Mouse (Mus musculus): ENCODE measurements around the gene Gtf3c3. TPM values are rescaled to one million over a fixed set of nuclear protein-coding genes. Genes with fewer than 3 reads are reported as not detected.
A peak's percentile ranks its signal among the peaks of the same experiment; 100 is the strongest.

Gtf3c3 gene
- polyA plus RNA-seq (2015; fragmentation: Nextera tagmentation; extraction: Ambion mirVana) = 23.8 and 24.3 TPM in 2 replicates

GRCm38 (mm10) chr1:54438340-54439079 lies at the start of gene Gtf3c3:
Gene Gtf3c3 (minus strand): TSS chr1:54438971.
- H3K27ac ChIP-seq (replicated peaks) = no peak within 1 kb of the TSS; the same call in 1 of the 2 replicates

GRCm38 (mm10) chr1:54484744-54485420 lies 46.1 kb upstream of the Gtf3c3 start:
- Histone ChIP-seq H3K4me1 (no peaks in the 10 kb centered on the region), H3K4me2 (replicated peaks) (no peak overlapping the region), H3K9me3 (no peaks in the 10 kb centered on the region), H3K9ac (replicated peaks) (no peak overlapping the region), H3K4me3 (no peak overlapping the region), H3K36me3 (peaks cover 62% of the 10 kb centered on the region), H3K27ac (replicated peaks) (no peak overlapping the region), H3K27me3 (no peaks in the 10 kb centered on the region)
- ATAC-seq (replicated peaks) = peak; percentile 58
- 71% methylated on average over 3 of the region's 3 CpGs for whole genome bisulfite sequencing

More at GRCm38 (mm10) chr1:54438340-54439079, at the start of gene Gtf3c3:
- Histone ChIP-seq H3K9ac (replicated peaks) (peak within 1 kb of the TSS; percentile 89), H3K4me2 (replicated peaks) (peak within 1 kb of the TSS; percentile 73), H3K36me3 (peaks cover 2% of the 10 kb centered on the region), H3K4me1 (peaks cover 24% of the 10 kb centered on the region), H3K4me3 (peak within 1 kb of the TSS; percentile 85), H3K9me3 (no peaks in the 10 kb centered on the region), H3K27me3 (no peaks in the 10 kb centered on the region)
- WGBS = 3% methylated on average over 39 of the region's 39 CpGs
- peak; percentile 99 for ATAC-seq (replicated peaks)

GRCm38 (mm10) chr1:54480491-54480890 lies 41.7 kb upstream of the Gtf3c3 start:
- H3K27ac ChIP-seq (replicated peaks) = no peak overlapping the region
- H3K4me1 ChIP-seq = no peaks in the 10 kb centered on the region
- H3K4me2 ChIP-seq (replicated peaks) = no peak overlapping the region
- H3K4me3 ChIP-seq = no peak overlapping the region
- no peak for ATAC-seq (replicated peaks)
- no peaks in the 10 kb centered on the region for H3K27me3 ChIP-seq
- H3K9ac ChIP-seq (replicated peaks) = no peak overlapping the region
- peaks cover 49% of the 10 kb centered on the region for H3K36me3 ChIP-seq
- WGBS = 96% methylated on average over 12 of the region's 12 CpGs
- no peaks in the 10 kb centered on the region for H3K9me3 ChIP-seq

DNA sequence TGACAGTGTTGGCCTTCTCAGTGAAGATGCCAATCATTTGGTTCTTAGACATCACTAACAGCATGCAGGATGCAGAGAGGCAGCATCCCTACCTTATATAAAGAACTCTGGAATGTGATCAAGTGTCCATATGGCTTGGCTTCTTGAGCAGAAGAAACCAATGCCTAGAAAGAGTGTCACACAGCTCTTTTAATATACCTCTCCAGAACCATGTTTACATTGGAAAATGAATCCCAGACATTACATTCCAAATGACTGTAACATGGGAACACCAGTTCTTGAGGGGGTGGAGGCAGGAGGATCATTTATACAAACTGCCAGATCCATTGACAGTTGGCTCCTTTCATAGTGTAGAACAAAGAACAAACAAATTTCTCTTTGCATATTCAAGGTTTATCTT lies 29.9 kb upstream of the Gtf3c3 start:
- H3K4me2 ChIP-seq (replicated peaks) = no peak overlapping the region
- no peaks in the 10 kb centered on the region for H3K9me3 ChIP-seq
- no peaks in the 10 kb centered on the region for H3K36me3 ChIP-seq
- ATAC-seq (replicated peaks) = peak; percentile 41; the same call in 1 of the 2 replicates
- H3K27ac ChIP-seq (replicated peaks) = no peak overlapping the region
- no peak overlapping the region for H3K9ac ChIP-seq (replicated peaks)
- no peaks in the 10 kb centered on the region for H3K4me1 ChIP-seq
- no peaks in the 10 kb centered on the region for H3K27me3 ChIP-seq
- H3K4me3 ChIP-seq = no peak overlapping the region

DNA sequence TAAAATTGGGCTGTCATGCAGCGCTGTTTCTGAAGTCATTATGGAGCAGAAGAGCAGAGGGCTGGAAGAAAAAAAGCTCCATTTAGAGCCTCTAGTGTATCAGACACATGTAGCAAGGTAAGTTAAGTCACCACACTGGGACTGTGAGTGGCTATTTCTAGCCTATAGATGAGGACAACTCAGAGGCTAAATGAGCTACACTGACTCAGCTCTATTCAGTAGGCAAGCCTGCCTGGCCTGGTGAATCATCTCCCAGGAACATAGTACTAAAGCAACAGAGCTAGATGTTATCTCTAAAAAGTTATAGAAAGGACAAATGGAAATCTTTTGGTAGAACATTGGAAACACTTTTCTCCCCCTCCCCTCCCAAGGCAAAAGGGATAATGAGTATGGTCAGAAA lies 28.6 kb upstream of the Gtf3c3 start:
- no peaks in the 10 kb centered on the region for H3K36me3 ChIP-seq
- no peak for ATAC-seq (replicated peaks)
- no peaks in the 10 kb centered on the region for H3K27me3 ChIP-seq
- H3K4me2 ChIP-seq (replicated peaks) = no peak overlapping the region
- WGBS = 97% methylated on average over 1 of the region's 1 CpGs
- H3K27ac ChIP-seq (replicated peaks) = no peak overlapping the region
- no peak overlapping the region for H3K9ac ChIP-seq (replicated peaks)
- H3K9me3 ChIP-seq = no peaks in the 10 kb centered on the region
- no peaks in the 10 kb centered on the region for H3K4me1 ChIP-seq
- H3K4me3 ChIP-seq = no peak overlapping the region

- Histone ChIP-seq H3K27ac (replicated peaks) (no peak overlapping the region), H3K36me3 (no peaks in the 10 kb centered on the region), H3K4me1 (no peaks in the 10 kb centered on the region), H3K4me2 (replicated peaks) (no peak overlapping the region), H3K4me3 (no peak overlapping the region), H3K9me3 (no peaks in the 10 kb centered on the region), H3K27me3 (no peaks in the 10 kb centered on the region), H3K9ac (replicated peaks) (no peak overlapping the region)
- 90% methylated on average over 2 of the region's 2 CpGs for WGBS
- ATAC-seq (replicated peaks) = no peak
These were observed 13.3 kb upstream of the Gtf3c3 start for GRCm38 (mm10) chr1:54452116-54452515.

DNA sequence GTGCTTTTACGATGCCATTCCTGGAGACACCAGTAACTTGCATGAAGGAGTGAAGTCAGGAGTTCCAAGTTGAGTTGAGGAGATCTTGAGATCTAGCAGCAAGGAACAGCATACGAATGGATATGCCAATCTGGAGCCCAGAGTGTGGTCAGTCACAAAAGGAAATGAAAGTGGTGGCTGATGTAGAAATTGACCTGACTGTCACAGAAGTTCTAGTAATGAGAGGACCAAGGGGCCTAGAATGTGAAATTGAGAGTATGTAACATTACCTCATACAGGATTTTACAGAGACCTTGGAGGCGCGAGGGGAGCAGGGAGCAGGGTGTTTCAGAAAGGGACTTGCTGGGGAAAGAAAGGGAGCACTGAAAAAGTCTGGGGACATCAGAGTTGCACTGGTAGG lies 10.1 kb upstream of the Gtf3c3 start:
- 88% methylated on average over 4 of the region's 4 CpGs for WGBS
- H3K27ac ChIP-seq (replicated peaks) = no peak overlapping the region
- H3K4me3 ChIP-seq = no peak overlapping the region
- ATAC-seq (replicated peaks) = no peak
- no peaks in the 10 kb centered on the region for H3K4me1 ChIP-seq
- no peaks in the 10 kb centered on the region for H3K27me3 ChIP-seq
- no peaks in the 10 kb centered on the region for H3K9me3 ChIP-seq
- no peaks in the 10 kb centered on the region for H3K36me3 ChIP-seq
- no peak overlapping the region for H3K4me2 ChIP-seq (replicated peaks)
- no peak overlapping the region for H3K9ac ChIP-seq (replicated peaks)

DNA sequence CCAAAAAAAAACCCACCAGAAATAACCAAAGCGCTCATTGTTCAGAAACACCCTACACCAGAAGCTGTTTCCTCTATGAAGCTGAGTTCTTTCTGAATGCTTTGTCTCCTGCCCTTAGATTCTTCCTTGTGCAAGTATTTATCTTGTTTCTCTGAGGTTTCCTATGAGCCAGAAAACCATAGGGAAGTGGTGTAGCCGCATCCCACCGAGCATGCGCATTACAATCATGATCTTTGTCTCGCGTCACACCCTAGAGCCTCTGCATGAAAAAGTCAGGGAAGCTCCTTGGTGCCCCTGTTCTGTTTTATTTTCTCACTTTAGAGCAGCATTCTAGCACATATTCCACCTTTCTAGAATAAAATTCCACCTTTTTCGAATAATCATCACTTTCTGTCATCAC lies 4.9 kb upstream of the Gtf3c3 start:
- Histone ChIP-seq H3K9ac (replicated peaks) (no peak overlapping the region), H3K4me1 (0 out of 2 replicates have a peak, but pooled peaks cover 4% of the 10 kb centered on the region), H3K27me3 (no peaks in the 10 kb centered on the region), H3K4me3 (no peak overlapping the region), H3K27ac (replicated peaks) (no peak overlapping the region), H3K36me3 (no peaks in the 10 kb centered on the region), H3K4me2 (replicated peaks) (no peak overlapping the region), H3K9me3 (no peaks in the 10 kb centered on the region)
- no peak for ATAC-seq (replicated peaks)
- WGBS = 60% methylated on average over 7 of the region's 7 CpGs

GRCm38 (mm10) chr1:54439080-54439476 lies 307 bp upstream of the Gtf3c3 start:
- Histone ChIP-seq H3K4me1 (peaks cover 24% of the 10 kb centered on the region), H3K4me2 (replicated peaks) (peak overlapping the region; percentile 73), H3K9ac (replicated peaks) (peak overlapping the region; percentile 89), H3K36me3 (no peaks in the 10 kb centered on the region), H3K27ac (replicated peaks) (no peak overlapping the region; the same call in 1 of the 2 replicates), H3K9me3 (no peaks in the 10 kb centered on the region), H3K27me3 (no peaks in the 10 kb centered on the region), H3K4me3 (peak overlapping the region; percentile 85)
- 44% methylated on average over 3 of the region's 3 CpGs for whole genome bisulfite sequencing
- ATAC-seq (replicated peaks) = peak; percentile 43; the same call in 1 of the 2 replicates

- H3K9me3 ChIP-seq = no peaks in the 10 kb centered on the region
- no peak overlapping the region for H3K9ac ChIP-seq (replicated peaks)
- H3K36me3 ChIP-seq = peaks cover 66% of the 10 kb centered on the region
- no peak overlapping the region for H3K27ac ChIP-seq (replicated peaks)
- H3K4me2 ChIP-seq (replicated peaks) = no peak overlapping the region
- H3K4me1 ChIP-seq = no peaks in the 10 kb centered on the region
- H3K27me3 ChIP-seq = no peaks in the 10 kb centered on the region
- whole genome bisulfite sequencing = 88% methylated on average over 4 of the region's 4 CpGs
- no peak overlapping the region for H3K4me3 ChIP-seq
- no peak for ATAC-seq (replicated peaks)
These were observed 16.5 kb downstream of the Gtf3c3 start for GRCm38 (mm10) chr1:54422195-54422750.

DNA sequence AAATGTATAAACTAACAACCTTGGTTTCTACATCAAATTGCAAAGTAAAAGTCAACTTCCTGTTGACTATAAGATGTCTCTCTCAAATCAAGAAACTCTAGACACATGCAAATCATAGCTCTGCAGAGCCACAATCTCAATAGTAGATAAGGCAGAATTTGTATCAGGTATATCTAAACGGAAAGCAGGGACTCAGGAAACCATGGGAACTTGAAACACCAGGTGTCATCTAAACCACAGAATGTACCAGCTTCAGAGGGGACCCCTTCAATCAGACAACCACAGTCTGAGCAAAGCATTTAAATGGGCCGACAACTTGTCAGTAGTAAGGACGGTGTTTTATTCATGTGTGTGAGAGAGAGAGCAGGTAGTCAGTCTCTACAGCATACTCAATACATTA lies 17.1 kb downstream of the Gtf3c3 start:
- Histone ChIP-seq H3K4me2 (replicated peaks) (no peak overlapping the region), H3K9me3 (no peaks in the 10 kb centered on the region), H3K4me3 (no peak overlapping the region), H3K27ac (replicated peaks) (no peak overlapping the region), H3K4me1 (no peaks in the 10 kb centered on the region), H3K27me3 (no peaks in the 10 kb centered on the region), H3K36me3 (peaks cover 60% of the 10 kb centered on the region), H3K9ac (replicated peaks) (no peak overlapping the region)
- ATAC-seq (replicated peaks) = no peak
- WGBS = 96% methylated on average over 3 of the region's 3 CpGs

GRCm38 (mm10) chr1:54402736-54403135 lies 36.0 kb downstream of the Gtf3c3 start:
- Histone ChIP-seq H3K4me2 (replicated peaks) (no peak overlapping the region), H3K4me1 (no peaks in the 10 kb centered on the region), H3K27me3 (no peaks in the 10 kb centered on the region), H3K27ac (replicated peaks) (no peak overlapping the region), H3K9me3 (no peaks in the 10 kb centered on the region), H3K4me3 (no peak overlapping the region), H3K36me3 (peaks cover 48% of the 10 kb centered on the region), H3K9ac (replicated peaks) (no peak overlapping the region)
- no peak for ATAC-seq (replicated peaks)

All from forebrain, embryonic 15.5 days (tissue).